Mouse (Mus musculus) limb, embryonic 15.5 days (tissue): ENCODE measurements around the gene Cartpt. TPM values are rescaled to one million over a fixed set of nuclear protein-coding genes. Genes with fewer than 3 reads are reported as not detected.

Source experiments
- ATAC-seq: fragments of 200-750 bp; cut with Nextera tagmentation; 2 replicates; pipeline ENCODE4 v1.8.0; 2017; ENCODE audit warnings: low read depth, moderate TSS enrichment; ENCODE audit not compliant: insufficient number of reproducible peaks, low FRiP score, low TSS enrichment
- H3K27ac ChIP-seq: fragments of 300-500 bp; sonication (generic); 2 replicates; pipeline ENCODE4 v1.5.1; 2015; ENCODE audit warnings: moderate library complexity, mild to moderate bottlenecking, inconsistent platforms
- H3K27me3 ChIP-seq: fragments of 300-500 bp; sonication (generic); 2 replicates; pipeline ENCODE4 v1.6.1; 2015; ENCODE audit warnings: inconsistent platforms
- H3K36me3 ChIP-seq: fragments of 300-500 bp; sonication (generic); 2 replicates; pipeline ENCODE4 v1.6.1; 2015; ENCODE audit warnings: inconsistent platforms
- H3K4me1 ChIP-seq: fragments of 300-500 bp; sonication (generic); 2 replicates; pipeline ENCODE4 v1.6.1; 2015; ENCODE audit warnings: inconsistent platforms
- H3K4me2 ChIP-seq: fragments of 300-500 bp; sonication (generic); 2 replicates; pipeline ENCODE4 v1.6.1; 2015; ENCODE audit warnings: mild to moderate bottlenecking, inconsistent platforms
- H3K4me3 ChIP-seq: fragments of 300-500 bp; sonication (generic); 2 replicates; pipeline ENCODE4 v1.5.1; 2015; ENCODE audit warnings: mild to moderate bottlenecking, inconsistent platforms
- H3K9ac ChIP-seq: fragments of 300-500 bp; sonication (generic); 2 replicates; pipeline ENCODE4 v1.6.1; 2015; ENCODE audit warnings: inconsistent platforms
- H3K9me3 ChIP-seq: fragments of 300-500 bp; sonication (generic); 2 replicates; pipeline ENCODE4 v1.6.1; 2016; ENCODE audit warnings: inconsistent platforms
- WGBS: fragments of 180-500 bp; shearing (Covaris S2); methylation state at CpG from one replicate; pipeline ENCODE4 v1.1.7; 2015; 5-methylcytosine and 5-hydroxymethylcytosine counted together
- polyA plus RNA-seq: library from polyadenylated mRNA; unstranded; fragments of >200 nt; fragmentation: Nextera tagmentation; extraction: Ambion mirVana; gene quantifications from 2 replicates; pipeline ENCODE4 v1.2.1, GENCODE M21; 2015

Gene Cartpt
- polyA plus RNA-seq: 0.24 TPM in 1 of 2 replicates, not detected in the other

DNA sequence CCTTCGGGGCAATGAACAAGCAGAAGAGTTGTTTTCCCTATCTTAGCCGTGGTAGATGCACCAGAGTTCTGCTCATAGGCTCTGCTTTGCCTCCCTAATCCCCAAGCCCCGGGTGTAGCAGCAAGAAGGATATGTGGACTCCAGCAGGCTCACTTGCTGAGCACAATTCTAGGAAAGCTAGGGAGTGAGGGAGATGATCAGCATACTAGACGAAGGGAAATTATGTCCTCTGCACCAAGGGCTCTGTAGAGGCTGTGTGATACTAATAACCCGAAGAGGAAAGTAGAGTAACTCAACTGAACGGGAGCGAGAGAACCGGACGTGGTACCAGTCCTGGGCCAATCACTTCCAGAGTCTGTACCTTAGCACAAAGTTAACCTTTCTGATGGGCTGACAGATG, at the start of gene Cartpt:
Gene Cartpt, minus strand, starts transcription at position 127 of the 400 bp plus-strand sequence.
- no peak within 1 kb of the TSS for H3K9ac ChIP-seq
- H3K9me3 ChIP-seq: no peaks in the 10 kb centered on the region
- no peak within 1 kb of the TSS for H3K27ac ChIP-seq
- H3K4me3 ChIP-seq: peak within 1 kb of the TSS; percentile 19
- H3K36me3 ChIP-seq: no peaks in the 10 kb centered on the region
- peaks cover 12% of the 10 kb centered on the region for H3K4me1 ChIP-seq
- ATAC-seq: no peak
- WGBS: 47% methylated on average over 9 of the region's 9 CpGs
- H3K4me2 ChIP-seq: peak within 1 kb of the TSS; percentile 32; the same call in 1 of the 2 replicates
- peaks cover 39% of the 10 kb centered on the region for H3K27me3 ChIP-seq

- peaks cover 34% of the 10 kb centered on the region for H3K36me3 ChIP-seq
- no peaks in the 10 kb centered on the region for H3K27me3 ChIP-seq
- WGBS: 86% methylated on average over 4 of the region's 4 CpGs
- no peak overlapping the region for H3K4me3 ChIP-seq
- H3K9ac ChIP-seq: no peak overlapping the region
- H3K9me3 ChIP-seq: no peaks in the 10 kb centered on the region
- H3K4me2 ChIP-seq: no peak overlapping the region
- no peak for ATAC-seq
- no peak overlapping the region for H3K27ac ChIP-seq
- H3K4me1 ChIP-seq: no peaks in the 10 kb centered on the region
Observed at GRCm38 (mm10) chr13:99947417-99947816, 46.5 kb upstream of the Cartpt start.

GRCm38 (mm10) chr13:99943525-99943924, 42.6 kb upstream of the Cartpt start:
- Histone ChIP-seq H3K4me3 (no peak overlapping the region), H3K27ac (no peak overlapping the region), H3K9me3 (no peaks in the 10 kb centered on the region), H3K4me2 (no peak overlapping the region), H3K9ac (no peak overlapping the region), H3K4me1 (no peaks in the 10 kb centered on the region), H3K27me3 (no peaks in the 10 kb centered on the region), H3K36me3 (peaks cover 7% of the 10 kb centered on the region)
- 91% methylated on average over 2 of the region's 2 CpGs for WGBS
- no peak for ATAC-seq

GRCm38 (mm10) chr13:99940601-99941000, 39.7 kb upstream of the Cartpt start:
- no peak for ATAC-seq

GRCm38 (mm10) chr13:99939320-99939671, 38.4 kb upstream of the Cartpt start:
- H3K27ac ChIP-seq: no peak overlapping the region
- 64% methylated on average over 8 of the region's 8 CpGs for WGBS
- no peaks in the 10 kb centered on the region for H3K36me3 ChIP-seq
- no peaks in the 10 kb centered on the region for H3K9me3 ChIP-seq
- ATAC-seq: no peak
- H3K4me2 ChIP-seq: no peak overlapping the region
- no peaks in the 10 kb centered on the region for H3K4me1 ChIP-seq
- H3K4me3 ChIP-seq: no peak overlapping the region
- no peaks in the 10 kb centered on the region for H3K27me3 ChIP-seq
- no peak overlapping the region for H3K9ac ChIP-seq

More at GRCm38 (mm10) chr13:99940601-99941000, 39.7 kb upstream of the Cartpt start:
- Histone ChIP-seq H3K4me1 (no peaks in the 10 kb centered on the region), H3K36me3 (no peaks in the 10 kb centered on the region), H3K4me2 (no peak overlapping the region), H3K27ac (no peak overlapping the region), H3K4me3 (no peak overlapping the region), H3K27me3 (no peaks in the 10 kb centered on the region), H3K9me3 (no peaks in the 10 kb centered on the region), H3K9ac (no peak overlapping the region)
- 20% methylated on average over 2 of the region's 2 CpGs for WGBS

DNA sequence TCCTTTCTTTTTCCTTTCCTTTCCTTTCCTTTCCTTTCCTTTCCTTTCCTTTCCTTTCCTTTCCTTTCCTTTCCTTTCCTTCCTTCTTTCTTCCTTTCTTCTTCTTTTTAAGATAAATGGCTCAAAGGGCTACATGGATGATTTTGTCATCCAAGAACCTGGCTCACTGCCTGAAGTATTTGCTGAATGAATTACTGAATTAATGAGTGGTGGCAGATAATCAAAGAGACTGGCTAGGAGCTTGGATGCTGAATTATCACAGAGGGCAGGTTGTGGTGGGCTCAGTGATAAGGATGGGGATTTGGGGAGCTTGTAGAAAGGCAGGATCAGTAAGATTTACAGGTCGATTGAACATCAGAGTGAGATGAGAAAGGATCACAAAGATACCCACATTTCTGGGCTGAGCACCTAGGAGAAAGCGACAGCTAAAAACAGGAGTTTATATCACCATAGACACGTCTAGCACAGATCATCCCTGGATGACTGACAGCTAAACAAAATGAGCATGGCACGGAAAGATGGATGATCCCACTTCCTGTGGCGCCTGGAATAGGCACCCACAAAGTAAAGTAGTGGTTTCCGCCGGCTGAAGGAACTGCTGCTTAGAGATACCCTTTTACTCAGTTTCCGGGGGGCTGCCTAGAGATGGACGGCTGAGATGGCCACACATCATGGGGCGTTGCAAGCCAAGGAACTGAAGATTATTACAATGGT, 37.9 kb upstream of the Cartpt start:
- no peak for ATAC-seq
- no peaks in the 10 kb centered on the region for H3K4me1 ChIP-seq
- no peaks in the 10 kb centered on the region for H3K9me3 ChIP-seq
- no peak overlapping the region for H3K4me3 ChIP-seq
- no peaks in the 10 kb centered on the region for H3K36me3 ChIP-seq
- H3K27me3 ChIP-seq: no peaks in the 10 kb centered on the region
- H3K27ac ChIP-seq: no peak overlapping the region
- H3K9ac ChIP-seq: no peak overlapping the region
- whole genome bisulfite sequencing: 81% methylated on average over 10 of the region's 10 CpGs
- no peak overlapping the region for H3K4me2 ChIP-seq

DNA sequence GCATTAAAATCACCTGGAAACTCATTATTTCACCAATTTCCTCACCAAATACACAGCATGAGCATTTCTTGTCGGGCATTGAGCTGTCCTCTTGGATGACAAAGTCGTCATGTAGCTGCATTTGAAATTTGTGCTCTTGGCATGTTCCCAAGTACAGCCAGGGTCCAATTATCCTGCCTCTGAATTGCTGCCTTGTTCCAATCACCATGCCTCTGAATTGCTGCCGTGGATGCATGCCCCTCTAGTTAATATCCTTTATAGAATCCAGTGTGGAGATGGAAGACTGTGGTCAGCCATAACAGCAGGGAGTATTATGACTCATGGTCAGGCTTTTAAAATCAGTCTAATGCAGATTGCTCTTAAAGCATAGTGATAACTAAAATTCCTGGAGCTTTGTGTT, 36.9 kb upstream of the Cartpt start:
- Histone ChIP-seq H3K9ac (no peak overlapping the region), H3K4me2 (no peak overlapping the region), H3K36me3 (no peaks in the 10 kb centered on the region), H3K9me3 (no peaks in the 10 kb centered on the region), H3K4me1 (no peaks in the 10 kb centered on the region), H3K27ac (no peak overlapping the region), H3K4me3 (no peak overlapping the region), H3K27me3 (no peaks in the 10 kb centered on the region)
- WGBS: 30% methylated on average over 3 of the region's 3 CpGs
- no peak for ATAC-seq

DNA sequence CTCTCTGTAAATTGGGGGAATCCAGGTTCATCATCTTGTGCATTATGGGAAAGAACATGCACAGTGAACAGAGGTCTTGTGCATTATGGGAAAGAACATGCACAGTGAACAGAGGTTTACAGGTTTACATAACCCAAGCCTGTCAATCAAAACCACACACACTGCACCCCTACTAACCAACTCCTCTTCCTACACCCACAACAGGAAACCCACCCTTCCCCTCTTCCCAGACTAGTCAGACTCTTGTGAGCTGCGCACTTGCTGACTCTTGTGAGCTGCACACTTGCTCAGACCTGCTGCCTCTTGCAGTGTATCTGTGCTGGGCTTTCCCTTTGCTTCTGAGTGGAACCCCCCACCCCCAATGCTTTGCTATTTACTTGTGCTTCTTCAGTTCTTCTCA, 31.5 kb upstream of the Cartpt start:
- WGBS: 67% methylated on average over 1 of the region's 1 CpGs
- Histone ChIP-seq H3K9me3 (no peaks in the 10 kb centered on the region), H3K4me1 (no peaks in the 10 kb centered on the region), H3K9ac (no peak overlapping the region), H3K27me3 (no peaks in the 10 kb centered on the region), H3K36me3 (no peaks in the 10 kb centered on the region), H3K4me2 (no peak overlapping the region), H3K27ac (no peak overlapping the region), H3K4me3 (no peak overlapping the region)
- ATAC-seq: no peak

GRCm38 (mm10) chr13:99931502-99931901, 30.6 kb upstream of the Cartpt start:
- 73% methylated on average over 6 of the region's 6 CpGs for WGBS
- Histone ChIP-seq H3K9ac (no peak overlapping the region), H3K27ac (no peak overlapping the region), H3K27me3 (no peaks in the 10 kb centered on the region), H3K4me3 (no peak overlapping the region), H3K4me1 (no peaks in the 10 kb centered on the region), H3K9me3 (no peaks in the 10 kb centered on the region), H3K4me2 (no peak overlapping the region), H3K36me3 (no peaks in the 10 kb centered on the region)
- no peak for ATAC-seq

- ATAC-seq: no peak
- 81% methylated on average over 5 of the region's 5 CpGs for WGBS
- H3K36me3 ChIP-seq: no peaks in the 10 kb centered on the region
Observed at GRCm38 (mm10) chr13:99926249-99926648, 25.4 kb upstream of the Cartpt start.

DNA sequence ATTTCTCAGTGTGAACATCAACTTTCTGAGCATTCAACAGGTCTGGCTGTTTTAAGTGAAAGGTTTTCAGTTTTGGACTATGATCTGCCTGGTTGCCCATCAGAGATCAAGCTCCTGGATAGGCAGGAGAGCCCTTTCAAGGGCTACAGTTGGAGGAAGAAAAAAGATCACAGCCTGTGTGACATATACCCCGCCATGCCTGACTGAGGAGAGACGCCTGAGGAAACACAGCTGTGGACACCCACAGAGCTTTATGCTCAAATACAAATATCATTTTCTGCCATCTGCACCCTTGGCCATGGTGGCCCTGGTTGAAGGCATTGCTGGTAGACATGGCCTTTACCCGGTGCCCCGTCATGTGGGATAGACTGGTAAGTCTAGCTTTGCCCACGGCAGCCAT, 14.7 kb upstream of the Cartpt start:
- no peaks in the 10 kb centered on the region for H3K36me3 ChIP-seq
- H3K4me2 ChIP-seq: no peak overlapping the region
- H3K9me3 ChIP-seq: no peaks in the 10 kb centered on the region
- no peaks in the 10 kb centered on the region for H3K4me1 ChIP-seq
- no peaks in the 10 kb centered on the region for H3K27me3 ChIP-seq
- no peak overlapping the region for H3K27ac ChIP-seq
- 83% methylated on average over 5 of the region's 5 CpGs for WGBS
- H3K4me3 ChIP-seq: no peak overlapping the region
- no peak for ATAC-seq
- no peak overlapping the region for H3K9ac ChIP-seq

More at GRCm38 (mm10) chr13:99926249-99926648, 25.4 kb upstream of the Cartpt start:
- Histone ChIP-seq H3K9ac (no peak overlapping the region), H3K4me1 (no peaks in the 10 kb centered on the region), H3K4me3 (no peak overlapping the region), H3K27ac (no peak overlapping the region), H3K4me2 (no peak overlapping the region), H3K27me3 (no peaks in the 10 kb centered on the region), H3K9me3 (no peaks in the 10 kb centered on the region)

- 1% methylated on average over 30 of the region's 30 CpGs for WGBS
- no peak overlapping the region for H3K9ac ChIP-seq
- H3K27me3 ChIP-seq: peaks cover 39% of the 10 kb centered on the region
- no peaks in the 10 kb centered on the region for H3K9me3 ChIP-seq
- H3K4me2 ChIP-seq: peak overlapping the region; percentile 32; the same call in 1 of the 2 replicates
- H3K4me3 ChIP-seq: peak overlapping the region; percentile 19; the same call in 1 of the 2 replicates
- no peak overlapping the region for H3K27ac ChIP-seq
- no peaks in the 10 kb centered on the region for H3K36me3 ChIP-seq
- peaks cover 12% of the 10 kb centered on the region for H3K4me1 ChIP-seq
- 0 out of 2 replicates have a peak, but pooled peaks have one; percentile 35 for ATAC-seq
Observed at GRCm38 (mm10) chr13:99900557-99900892, 366 bp downstream of the Cartpt start.
